Mouse (Mus musculus): ENCODE results near the gene Fgd6. TPM values are rescaled to one million over a fixed set of nuclear protein-coding genes. Genes with fewer than 3 reads are reported as not detected.

The Fgd6 gene
- total RNA-seq, 1 experiment from 2014 or later: 8.3 TPM

DNA sequence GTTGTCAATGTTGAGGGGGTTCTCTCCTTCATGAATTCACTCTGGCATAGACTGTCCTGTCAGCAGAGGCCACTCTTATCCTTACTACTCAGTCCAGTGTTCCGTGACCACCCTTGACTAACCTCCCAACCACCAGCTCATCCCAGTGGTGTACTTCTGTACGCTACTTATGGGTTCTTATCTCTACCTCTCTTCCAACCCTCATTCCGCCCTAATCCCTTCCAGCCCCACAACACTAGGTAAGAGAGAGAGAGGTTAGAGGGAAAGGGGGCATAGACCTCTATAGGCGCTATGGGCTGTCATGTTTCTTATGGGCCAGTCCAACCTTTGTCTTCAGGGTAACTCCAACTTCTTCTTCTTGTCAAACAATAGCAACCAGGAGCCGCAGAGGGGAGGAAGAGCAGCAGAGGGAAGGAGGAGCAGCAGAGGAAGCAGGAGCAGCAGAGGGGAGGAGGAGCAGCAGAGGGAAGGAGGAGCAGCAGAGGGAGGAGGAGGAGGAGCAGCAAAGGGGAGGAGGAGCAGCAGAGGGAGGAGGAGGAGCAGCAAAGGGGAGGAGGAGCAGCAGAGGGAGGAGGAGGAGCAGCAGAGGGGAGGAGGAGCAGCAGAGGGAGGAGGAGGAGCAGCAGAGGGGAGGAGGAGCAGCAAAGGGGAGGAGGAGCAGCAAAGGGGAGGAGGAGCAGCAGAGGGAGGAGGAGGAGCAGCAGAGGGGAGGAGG is 125.4 kb downstream of the Fgd6 start:
- no peak for ATAC-seq (ENCODE audit: extremely low read depth, insufficient number of reproducible peaks, low FRiP score, poor library complexity, severe bottlenecking)

DNA sequence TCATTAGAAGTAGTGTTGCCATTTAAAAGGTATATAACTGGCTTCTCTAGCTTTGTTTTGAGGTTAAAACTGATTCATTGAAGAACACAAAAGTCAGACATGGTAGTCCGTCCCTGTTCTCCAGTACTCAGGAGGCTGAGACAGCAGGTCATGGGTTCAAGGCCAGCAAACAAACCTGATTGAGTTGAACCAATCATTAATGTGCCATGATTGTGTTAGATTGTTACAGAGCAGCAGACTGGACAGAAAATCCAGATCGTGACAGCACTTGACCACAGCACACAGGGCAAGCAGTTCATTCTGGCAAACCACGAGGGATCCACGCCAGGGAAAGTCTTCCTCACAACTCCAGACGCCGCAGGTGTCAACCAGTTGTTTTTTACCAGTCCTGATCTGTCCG is 126.2 kb downstream of the Fgd6 start:
- ATAC-seq (ENCODE audit: extremely low read depth, insufficient number of reproducible peaks, low FRiP score, poor library complexity, severe bottlenecking): no peak

DNA sequence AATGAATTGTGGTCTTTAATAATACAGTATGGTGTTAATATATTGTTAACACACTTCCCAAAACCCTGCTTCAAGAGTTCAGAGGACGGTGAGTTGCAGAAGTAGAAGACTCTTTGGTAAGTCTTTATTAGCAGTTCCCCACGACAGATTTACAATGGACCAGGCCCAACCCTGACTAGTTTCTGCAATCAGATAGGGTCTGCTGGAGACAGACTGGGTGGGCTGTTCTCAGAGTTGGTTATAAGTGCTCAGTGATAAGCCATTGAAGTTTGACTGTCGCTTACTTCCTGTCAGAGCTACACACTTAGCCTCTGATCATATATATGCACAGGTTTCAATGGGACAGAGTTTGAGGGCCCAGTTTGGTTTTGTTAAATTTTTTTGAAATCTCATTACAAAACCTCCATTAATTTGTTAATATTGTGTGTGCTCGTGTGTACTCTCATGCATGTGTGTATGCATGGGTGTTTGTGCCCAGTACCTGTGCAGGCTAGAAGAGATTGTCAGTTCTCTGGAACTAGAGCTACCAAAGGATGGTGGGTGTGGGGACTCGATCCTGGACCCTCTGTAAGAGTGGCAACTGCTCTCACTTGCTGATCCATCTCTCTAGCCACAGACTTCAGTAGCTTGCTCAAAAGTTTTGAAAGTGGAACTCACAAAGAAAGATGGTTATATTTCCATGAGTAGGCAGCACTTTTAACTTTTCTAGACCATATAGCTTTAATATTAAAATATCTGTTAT is 128.5 kb downstream of the Fgd6 start:
- ATAC-seq (ENCODE audit: extremely low read depth, insufficient number of reproducible peaks, low FRiP score, poor library complexity, severe bottlenecking): no peak

DNA sequence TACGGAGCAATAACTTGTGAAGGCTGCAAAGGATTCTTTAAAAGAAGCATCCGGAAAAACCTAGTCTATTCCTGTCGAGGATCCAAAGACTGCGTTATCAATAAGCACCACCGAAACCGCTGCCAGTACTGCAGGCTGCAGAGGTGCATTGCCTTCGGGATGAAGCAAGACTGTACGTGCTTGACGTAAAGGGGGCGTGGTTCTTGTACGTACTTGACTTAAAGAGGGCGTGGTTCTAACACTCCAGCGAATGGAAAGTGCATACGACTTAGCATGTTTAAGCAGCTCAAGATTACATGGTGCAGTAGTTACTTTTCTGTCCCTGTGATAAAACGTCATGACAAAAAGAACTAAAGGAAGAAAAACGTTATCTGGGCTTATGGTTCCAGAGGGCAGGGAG is 129.6 kb downstream of the Fgd6 start:
- no peak for ATAC-seq (ENCODE audit: extremely low read depth, insufficient number of reproducible peaks, low FRiP score, poor library complexity, severe bottlenecking)

DNA sequence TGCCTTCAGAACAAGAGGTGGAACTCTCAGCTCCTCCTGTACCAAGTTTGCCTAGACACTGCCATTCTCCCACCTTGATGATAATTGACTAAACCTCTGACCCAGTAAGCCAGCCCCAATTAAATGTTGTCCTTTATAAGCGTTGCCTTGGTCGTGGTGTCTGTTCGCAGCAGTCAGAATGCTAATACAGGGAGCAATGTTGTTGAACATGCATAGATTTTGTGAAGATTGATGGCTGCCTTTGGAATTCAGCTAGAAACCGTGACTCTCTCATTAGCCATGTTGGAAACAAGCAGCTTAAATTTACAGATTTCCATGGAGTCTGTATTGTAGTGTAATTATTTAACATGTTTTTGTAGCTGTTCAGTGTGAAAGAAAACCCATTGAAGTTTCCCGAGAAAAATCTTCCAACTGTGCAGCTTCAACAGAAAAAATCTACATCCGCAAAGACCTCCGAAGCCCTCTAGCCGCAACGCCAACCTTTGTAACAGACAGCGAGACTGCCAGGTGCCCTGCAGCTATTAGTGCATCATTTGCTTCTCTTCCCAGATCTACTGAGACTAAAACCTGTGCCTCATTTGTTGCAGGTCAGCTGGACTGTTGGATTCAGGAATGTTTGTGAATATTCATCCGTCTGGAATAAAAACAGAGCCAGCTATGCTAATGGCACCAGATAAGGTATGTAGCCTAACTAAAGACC is 131.4 kb downstream of the Fgd6 start:
- ATAC-seq (ENCODE audit: extremely low read depth, insufficient number of reproducible peaks, low FRiP score, poor library complexity, severe bottlenecking): no peak

DNA sequence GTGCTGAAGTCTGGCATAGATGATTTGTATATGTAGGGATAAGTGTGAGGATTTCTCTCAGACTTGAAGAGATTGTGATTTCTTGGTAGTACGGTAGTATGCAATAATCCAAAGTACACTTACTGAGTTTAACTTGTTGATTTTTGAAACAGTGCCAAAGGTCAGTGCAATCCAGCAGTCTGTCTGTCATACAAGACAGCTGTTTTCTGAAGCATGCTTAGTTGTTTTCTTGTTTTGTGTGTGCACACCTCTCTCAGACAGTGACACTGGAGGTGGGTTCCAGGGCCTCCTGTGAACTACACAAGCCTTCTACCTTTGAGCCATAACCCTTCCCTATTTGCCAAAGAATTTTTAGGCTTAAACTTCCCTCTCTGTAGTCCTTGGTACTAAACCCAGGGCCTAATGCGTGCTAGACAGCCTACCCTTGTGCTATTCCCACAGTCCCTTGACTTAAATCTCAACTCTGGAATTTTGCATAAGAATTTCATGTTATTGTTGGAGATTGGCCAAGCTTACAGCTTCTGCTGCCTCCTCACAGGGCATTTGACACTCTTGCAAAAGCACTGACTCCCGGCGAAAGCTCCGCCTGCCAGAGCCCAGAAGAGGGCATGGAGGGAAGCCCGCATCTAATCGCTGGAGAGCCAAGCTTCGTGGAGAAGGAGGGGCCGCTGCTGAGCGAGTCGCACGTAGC is 135.8 kb downstream of the Fgd6 start:
- ATAC-seq (ENCODE audit: extremely low read depth, insufficient number of reproducible peaks, low FRiP score, poor library complexity, severe bottlenecking): no peak

DNA sequence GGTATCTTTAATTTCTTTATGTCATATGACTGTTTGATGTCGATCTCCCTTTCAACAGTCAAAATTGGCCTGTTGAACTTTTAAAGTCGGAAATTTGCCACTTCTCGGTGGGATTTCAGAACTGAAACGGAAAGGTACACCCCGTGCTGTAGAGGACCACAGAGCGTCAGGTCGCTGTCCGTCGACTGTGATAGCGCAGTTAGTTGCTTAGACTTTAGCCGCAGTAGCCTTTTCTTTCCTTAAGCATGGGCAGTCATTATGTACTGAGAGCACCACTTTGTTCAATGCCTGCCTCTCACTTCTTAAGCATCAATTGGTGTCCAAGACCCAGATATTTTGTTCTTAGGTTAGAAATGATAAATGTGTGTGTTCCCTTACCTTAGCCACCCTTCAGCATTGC is 136.3 kb downstream of the Fgd6 start:
- no peak for ATAC-seq (ENCODE audit: extremely low read depth, insufficient number of reproducible peaks, low FRiP score, poor library complexity, severe bottlenecking)

DNA sequence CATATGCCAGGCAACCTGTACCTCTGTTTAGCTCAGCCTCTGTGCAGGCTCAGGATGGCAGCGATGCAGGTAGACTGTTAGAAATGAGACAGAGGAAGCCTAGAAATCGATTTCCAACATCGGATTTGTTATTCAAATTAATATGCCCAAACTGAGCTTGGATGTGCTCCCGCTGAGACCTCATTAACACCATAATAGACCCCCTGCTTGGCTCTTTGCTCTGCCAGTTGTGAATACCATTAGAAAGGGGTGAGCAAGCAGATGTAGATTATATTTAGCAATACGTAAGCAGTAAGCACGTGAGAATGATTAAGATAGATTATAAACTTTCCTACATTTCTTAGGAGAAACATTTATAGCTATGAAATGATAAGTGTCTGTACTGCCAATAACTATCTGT is 136.9 kb downstream of the Fgd6 start:
- ATAC-seq (ENCODE audit: extremely low read depth, insufficient number of reproducible peaks, low FRiP score, poor library complexity, severe bottlenecking): no peak

DNA sequence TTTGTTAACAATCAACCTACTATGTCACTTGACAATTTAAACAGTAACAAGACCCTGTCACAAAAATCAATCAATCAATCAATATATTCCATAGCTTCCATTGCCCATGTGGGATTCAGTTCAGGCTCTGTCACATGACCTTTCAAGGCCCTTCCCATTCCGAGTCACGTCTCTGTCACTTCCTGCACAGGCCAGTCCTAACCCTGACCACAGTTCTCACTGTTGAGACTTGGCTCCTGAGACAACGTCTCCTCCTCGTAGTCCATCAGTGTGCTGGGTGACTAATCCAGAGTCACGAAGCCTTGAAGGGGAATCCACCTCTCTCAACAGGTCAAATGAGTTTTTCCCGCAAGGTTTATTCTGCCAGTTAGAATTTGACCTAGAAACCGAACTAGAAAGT is 138.9 kb downstream of the Fgd6 start:
- ATAC-seq (ENCODE audit: extremely low read depth, insufficient number of reproducible peaks, low FRiP score, poor library complexity, severe bottlenecking): no peak

DNA sequence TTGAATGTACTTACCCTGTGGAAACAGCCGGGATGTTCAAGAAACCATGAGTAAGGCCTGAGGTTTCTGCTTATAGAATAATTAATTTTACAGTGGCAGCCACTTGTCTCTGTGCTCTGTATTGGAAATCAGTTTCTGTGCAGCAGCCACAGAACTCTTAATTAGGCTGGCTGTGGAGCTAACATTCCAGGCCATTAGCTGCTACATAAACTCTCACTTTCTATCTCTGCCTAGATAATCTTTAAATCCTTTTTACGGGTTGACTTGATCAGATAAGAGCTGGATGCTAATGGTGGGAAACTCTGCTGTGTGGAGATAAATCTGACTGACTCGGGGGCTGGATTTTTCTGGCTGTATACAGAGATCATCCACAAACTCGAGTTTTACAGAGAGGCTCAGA is 147.4 kb downstream of the Fgd6 start:
- no peak for ATAC-seq (ENCODE audit: extremely low read depth, insufficient number of reproducible peaks, low FRiP score, poor library complexity, severe bottlenecking)

Other genes with a start within 250 kb of the Fgd6 start
- not detected in 2 replicates for gene Usp44, start 204.4 kb upstream of the Fgd6 start, total RNA-seq (2017)
- 85.2 and 87.3 TPM in 2 replicates for gene Metap2, start 138.9 kb upstream of the Fgd6 start, total RNA-seq (2017)
- gene Vezt, start 184 bp upstream of the Fgd6 start, total RNA-seq (2017): 8.3 and 9.4 TPM in 2 replicates
- gene Nr2c1, start 112.0 kb downstream of the Fgd6 start, total RNA-seq (2017): 3.3 and 3.4 TPM in 2 replicates
- gene Ndufa12, start 162.7 kb downstream of the Fgd6 start, total RNA-seq (2017): 62.4 and 73.1 TPM in 2 replicates